Mouse (Mus musculus) gastrocnemius, postnatal 4 days (tissue): Measurements from ENCODE around the gene Lztr1. TPM values are rescaled to one million over a fixed set of nuclear protein-coding genes. Genes with fewer than 3 reads are reported as not detected.
"Not testable (repeated sequence)": the region's sequence is repeated elsewhere in the genome, so short reads cannot be mapped to it uniquely, and the experiment has no call there.

ENCODE experiments used
- DNase-seq, 2 experiments: peaks; one replicate each; pipeline ENCODE4 v3.0.0; 2021 to 2022; ENCODE audit warnings: low spot score in 2 of 2, mixed read lengths in 2 of 2
- total RNA-seq, 2 experiments: library from RNA; stranded (reverse); gene quantifications; 2 replicates each; pipeline ENCODE4 v1.2.3; 2021

Gene Lztr1
- total RNA-seq, 2 experiments from 2014 or later, result 48.4 to 51.1 TPM

- DNase-seq, result no peak
Observed at GRCm38 (mm10) chr16:17502681-17503080, 5.8 kb upstream of the Lztr1 start.

- no peak for DNase-seq
Observed at GRCm38 (mm10) chr16:17507018-17507552, 1.4 kb upstream of the Lztr1 start.

GRCm38 (mm10) chr16:17508031-17508430 lies 457 bp upstream of the Lztr1 start:
- not testable (repeated sequence) for DNase-seq

GRCm38 (mm10) chr16:17509240-17509597 lies 731 bp downstream of the Lztr1 start:
- DNase-seq, result no peak

GRCm38 (mm10) chr16:17510143-17510542 lies 1.7 kb downstream of the Lztr1 start:
- no peak for DNase-seq

GRCm38 (mm10) chr16:17510686-17511085 lies 2.2 kb downstream of the Lztr1 start:
- DNase-seq, result no peak

- DNase-seq, result no peak
Observed at GRCm38 (mm10) chr16:17511431-17511830, 2.9 kb downstream of the Lztr1 start.

GRCm38 (mm10) chr16:17518910-17519309 lies 10.4 kb downstream of the Lztr1 start:
- DNase-seq, result no peak

- DNase-seq, result no peak
Observed at GRCm38 (mm10) chr16:17524156-17524555, 15.7 kb downstream of the Lztr1 start.

GRCm38 (mm10) chr16:17525524-17525923 lies 17.0 kb downstream of the Lztr1 start:
- no peak for DNase-seq

- DNase-seq, result no peak
Observed at GRCm38 (mm10) chr16:17526223-17526622, 17.7 kb downstream of the Lztr1 start.

GRCm38 (mm10) chr16:17527606-17528005 lies 19.1 kb downstream of the Lztr1 start:
- no peak for DNase-seq

- no peak for DNase-seq
Observed at GRCm38 (mm10) chr16:17528276-17528675, 19.8 kb downstream of the Lztr1 start.

- DNase-seq, result peak in 1 of 2 experiments; percentile 39
Observed at GRCm38 (mm10) chr16:17529981-17530586, 21.6 kb downstream of the Lztr1 start.

GRCm38 (mm10) chr16:17530640-17531288 lies 22.3 kb downstream of the Lztr1 start, which contains the start of gene Thap7:
Thap7 (minus strand) TSS chr16:17531136.
- peak; percentile 98 for DNase-seq

- no peak for DNase-seq
Observed at GRCm38 (mm10) chr16:17532271-17532670, 23.8 kb downstream of the Lztr1 start.

- no peak for DNase-seq
Observed at GRCm38 (mm10) chr16:17532676-17533329, 24.3 kb downstream of the Lztr1 start.

- no peak for DNase-seq
Observed at GRCm38 (mm10) chr16:17536584-17536983, 28.1 kb downstream of the Lztr1 start.

GRCm38 (mm10) chr16:17542632-17543031 lies 34.1 kb downstream of the Lztr1 start:
- DNase-seq, result no peak

- DNase-seq, result no peak
Observed at GRCm38 (mm10) chr16:17552837-17553236, 44.3 kb downstream of the Lztr1 start.

GRCm38 (mm10) chr16:17553910-17554685 lies 45.6 kb downstream of the Lztr1 start:
- DNase-seq, result no peak
